Mouse (Mus musculus): ENCODE measurements around the gene Arhgap17. TPM values are rescaled to one million over a fixed set of nuclear protein-coding genes. Genes with fewer than 3 reads are reported as not detected.
A peak's percentile ranks its signal among the peaks of the same experiment; 100 is the strongest.

Gene Arhgap17
- polyA plus RNA-seq, 1 experiment from 2014 or later = 35.6 TPM

DNA sequence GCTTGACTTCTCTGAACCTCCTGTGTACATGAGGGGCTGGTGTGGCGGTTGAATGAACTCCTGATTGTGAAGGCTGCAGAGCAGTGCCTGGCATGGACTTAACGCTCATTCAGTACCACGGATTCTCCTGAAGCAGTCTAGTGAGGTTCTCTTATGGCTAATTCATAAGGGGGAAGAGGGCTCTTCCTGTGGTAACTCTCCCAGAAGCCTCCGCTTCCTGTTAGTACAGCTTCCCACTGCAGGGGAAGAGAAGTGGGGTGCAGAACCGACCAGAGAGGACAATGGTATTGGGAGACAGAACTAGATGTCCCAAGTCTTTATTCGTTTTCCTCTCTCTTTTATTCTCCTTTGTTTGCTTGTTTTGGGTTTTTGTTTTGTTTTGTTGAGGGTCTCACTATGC lies 129.7 kb downstream of the Arhgap17 start:
- 77% methylated on average over 6 of the region's 6 CpGs for WGBS
- Histone ChIP-seq H3K4me2 (ENCODE audit: low read depth, low read length, severe bottlenecking) (no peak overlapping the region), H3K4me1 (replicated peaks; ENCODE audit: control insufficient read depth, insufficient read depth, low read length) (no peaks in the 10 kb centered on the region), H3K27ac (ENCODE audit: low read depth, low read length) (no peak overlapping the region), H3K27me3 (ENCODE audit: control insufficient read depth, insufficient read depth, low read length) (no peaks in the 10 kb centered on the region), H3K4me3 (ENCODE audit: low read depth, low read length) (no peak overlapping the region), H3K36me3 (ENCODE audit: control insufficient read depth, insufficient read depth, low read length) (no peaks in the 10 kb centered on the region), H3K9me3 (ENCODE audit: control insufficient read depth, low read length) (no peaks in the 10 kb centered on the region), H3K9ac (ENCODE audit: low read length) (no peak overlapping the region)
- DNase-seq (ENCODE audit: low spot score) = peak; percentile 38
- no peak for ATAC-seq (replicated peaks; ENCODE audit: low FRiP score)

GRCm38 (mm10) chr7:123238621-123239020 lies 131.1 kb downstream of the Arhgap17 start:
- Histone ChIP-seq H3K27me3 (ENCODE audit: control insufficient read depth, insufficient read depth, low read length) (no peaks in the 10 kb centered on the region), H3K4me3 (ENCODE audit: low read depth, low read length) (no peak overlapping the region), H3K9ac (ENCODE audit: low read length) (no peak overlapping the region), H3K9me3 (ENCODE audit: control insufficient read depth, low read length) (no peaks in the 10 kb centered on the region), H3K27ac (ENCODE audit: low read depth, low read length) (no peak overlapping the region), H3K4me2 (ENCODE audit: low read depth, low read length, severe bottlenecking) (no peak overlapping the region), H3K36me3 (ENCODE audit: control insufficient read depth, insufficient read depth, low read length) (no peaks in the 10 kb centered on the region), H3K4me1 (replicated peaks; ENCODE audit: control insufficient read depth, insufficient read depth, low read length) (no peaks in the 10 kb centered on the region)
- peak; percentile 37 for DNase-seq (ENCODE audit: low spot score)
- 70% methylated on average over 4 of the region's 4 CpGs for WGBS
- no peak for ATAC-seq (replicated peaks; ENCODE audit: low FRiP score)

DNA sequence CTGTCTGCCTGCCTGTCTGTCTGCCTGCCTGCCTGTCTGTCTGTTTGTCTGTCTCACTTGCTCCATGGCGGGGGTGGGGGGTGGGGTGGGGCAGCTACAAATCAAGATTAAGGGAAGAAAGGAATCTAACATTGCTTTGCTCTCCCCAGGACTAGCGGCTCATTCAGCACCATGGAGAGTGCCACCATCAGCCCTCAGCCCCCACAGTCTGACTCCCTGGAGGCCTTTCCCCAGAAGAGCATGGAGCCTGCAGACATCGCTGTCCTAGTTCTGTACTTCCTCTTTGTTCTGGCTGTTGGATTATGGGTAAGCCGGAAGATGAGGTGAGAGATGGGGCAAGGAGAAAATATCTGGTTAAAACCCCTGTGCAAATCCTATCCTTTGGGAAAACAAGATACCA lies 134.3 kb downstream of the Arhgap17 start:
- no peak overlapping the region for H3K4me2 ChIP-seq (ENCODE audit: low read depth, low read length, severe bottlenecking)
- no peak overlapping the region for H3K9ac ChIP-seq (ENCODE audit: low read length)
- H3K36me3 ChIP-seq (ENCODE audit: control insufficient read depth, insufficient read depth, low read length) = no peaks in the 10 kb centered on the region
- ATAC-seq (replicated peaks; ENCODE audit: low FRiP score) = no peak
- DNase-seq (ENCODE audit: low spot score) = peak; percentile 58
- H3K27ac ChIP-seq (ENCODE audit: low read depth, low read length) = no peak overlapping the region
- no peak overlapping the region for H3K4me3 ChIP-seq (ENCODE audit: low read depth, low read length)
- WGBS = 29% methylated on average over 4 of the region's 4 CpGs
- H3K4me1 ChIP-seq (replicated peaks; ENCODE audit: control insufficient read depth, insufficient read depth, low read length) = no peaks in the 10 kb centered on the region
- no peaks in the 10 kb centered on the region for H3K9me3 ChIP-seq (ENCODE audit: control insufficient read depth, low read length)
- H3K27me3 ChIP-seq (ENCODE audit: control insufficient read depth, insufficient read depth, low read length) = no peaks in the 10 kb centered on the region

Other genes starting within 250 kb of the Arhgap17 start
- gene Tnrc6a, start 246.0 kb downstream of the Arhgap17 start, polyA plus RNA-seq (2014; fragmentation: Nextera tagmentation; extraction: Ambion mirVana) = 51.3 and 53.9 TPM in 2 replicates
- gene Slc5a11, start 155.1 kb downstream of the Arhgap17 start, polyA plus RNA-seq (2014; fragmentation: Nextera tagmentation; extraction: Ambion mirVana) = not detected in 2 replicates
- gene Lcmt1, start 131 bp downstream of the Arhgap17 start, polyA plus RNA-seq (2014; fragmentation: Nextera tagmentation; extraction: Ambion mirVana) = 60.6 and 63.5 TPM in 2 replicates
- gene Aqp8, start 92.4 kb upstream of the Arhgap17 start, polyA plus RNA-seq (2014; fragmentation: Nextera tagmentation; extraction: Ambion mirVana) = 1.1 TPM in 2 replicates
- gene Zkscan2, start 130.5 kb upstream of the Arhgap17 start, polyA plus RNA-seq (2014; fragmentation: Nextera tagmentation; extraction: Ambion mirVana) = 7.6 and 9.4 TPM in 2 replicates

All from forebrain, embryonic 11.5 days (tissue).